Mouse (Mus musculus) MEL (cell line): ENCODE results near the gene Trpm3.

Experiments used
- CTCF ChIP-seq, 3 experiments: IDR thresholded peaks in 2 of 3; conservative IDR thresholded peaks in 1 of 3; 2 replicates each; pipeline ENCODE4 v1.5.1; 2011 to 2012; ENCODE audit warnings: low read length in 3 of 3, low read depth in 2 of 3, mild to moderate bottlenecking in 2 of 3, improper control_type of control experiment in 1 of 3, inconsistent platforms in 1 of 3, mixed read lengths in 1 of 3, moderate library complexity in 1 of 3; ENCODE audit not compliant: control insufficient read depth in 1 of 3, insufficient read depth in 1 of 3, poor library complexity in 1 of 3, severe bottlenecking in 1 of 3
- E2F4 ChIP-seq: IDR thresholded peaks from 2 replicates; pipeline ENCODE4 v1.6.1; 2011; ENCODE audit warnings: low read depth, low read length, improper control_type of control experiment, borderline replicate concordance
- ELF1 ChIP-seq: IDR thresholded peaks from 2 replicates; pipeline ENCODE4 v1.6.1; 2014; ENCODE audit warnings: low read depth, mild to moderate bottlenecking, inconsistent platforms, low read length, improper control_type of control experiment, moderate library complexity
- EP300 ChIP-seq, 2 experiments: IDR thresholded peaks; 2 replicates each; pipeline ENCODE4 v1.6.1; 2011; ENCODE audit warnings: improper control_type of control experiment in 2 of 2, low read length in 2 of 2, low read depth in 1 of 2, mild to moderate bottlenecking in 1 of 2
- GATA1 ChIP-seq: IDR thresholded peaks from 2 replicates; pipeline ENCODE4 v1.6.1; 2011; ENCODE audit warnings: low read depth, low read length, improper control_type of control experiment
- HCFC1 ChIP-seq: IDR thresholded peaks from 2 replicates; pipeline ENCODE4 v1.6.1; 2012; ENCODE audit warnings: low read depth, mild to moderate bottlenecking, inconsistent platforms, low read length, improper control_type of control experiment, moderate library complexity
- JUND ChIP-seq: IDR thresholded peaks from 2 replicates; pipeline ENCODE4 v1.6.1; 2011; ENCODE audit warnings: low read depth, mild to moderate bottlenecking, improper control_type of control experiment, low read length
- NRF1 ChIP-seq: IDR thresholded peaks from 2 replicates; pipeline ENCODE4 v1.6.1; 2014; ENCODE audit warnings: low read depth, mild to moderate bottlenecking, inconsistent platforms, low read length, improper control_type of control experiment, moderate library complexity; ENCODE audit not compliant: poor library complexity, insufficient read depth, severe bottlenecking
- POLR2A ChIP-seq, 2 experiments: IDR thresholded peaks; 2 replicates each; pipeline ENCODE4 v1.6.1; 2011 to 2012; ENCODE audit warnings: low read length in 2 of 2, mild to moderate bottlenecking in 2 of 2, control low read depth in 1 of 2, improper control_type of control experiment in 1 of 2, low read depth in 1 of 2, moderate library complexity in 1 of 2; ENCODE audit not compliant: control insufficient read depth in 1 of 2, insufficient read depth in 1 of 2, poor library complexity in 1 of 2
- POLR2AphosphoS2 ChIP-seq: IDR thresholded peaks from 2 replicates; pipeline ENCODE4 v1.6.1; 2011; ENCODE audit warnings: low read length, improper control_type of control experiment
- TAL1 ChIP-seq: IDR thresholded peaks from 2 replicates; pipeline ENCODE4 v1.6.1; 2012; ENCODE audit warnings: mild to moderate bottlenecking, inconsistent platforms, low read length, moderate library complexity, mixed read lengths
- TCF12 ChIP-seq: IDR thresholded peaks from 2 replicates; pipeline ENCODE4 v1.6.1; 2014; ENCODE audit warnings: low read depth, mild to moderate bottlenecking, inconsistent platforms, low read length, improper control_type of control experiment, moderate library complexity

DNA sequence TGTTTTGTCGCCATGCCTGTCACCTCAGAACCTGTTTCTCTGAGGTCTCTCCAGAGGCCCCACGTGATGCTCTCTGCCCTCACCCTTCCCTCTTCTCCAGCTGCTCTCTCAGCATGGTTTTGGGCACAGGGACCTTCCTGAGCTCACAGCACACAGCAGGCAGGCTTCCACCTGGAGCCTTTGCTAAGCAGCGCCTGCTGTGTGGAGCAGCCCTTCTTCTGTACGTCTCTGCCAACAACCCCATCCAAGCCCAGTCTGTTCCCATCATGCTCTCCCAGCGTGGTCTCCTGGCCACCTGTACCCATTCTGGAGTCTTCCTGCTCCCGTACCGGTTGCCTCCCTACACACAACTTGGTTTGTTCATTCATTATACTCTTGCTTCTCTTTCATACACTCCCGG, 823.9 kb downstream of the Trpm3 start:
- no peak for TF ChIP-seq ELF1
- no peak for TF ChIP-seq E2F4
- TF ChIP-seq POLR2A (IDR thresholded peaks at IDR 0.05; ENCODE audit: control insufficient read depth in 1 of 2, insufficient read depth in 1 of 2, low read depth in 1 of 2, low read length in 2 of 2, poor library complexity in 1 of 2): no peak
- TF ChIP-seq TCF12: no peak
- no peak for TF ChIP-seq POLR2AphosphoS2
- no peak for TF ChIP-seq EP300 (IDR thresholded peaks at IDR 0.05; ENCODE audit: low read depth in 1 of 2, low read length in 2 of 2)
- no peak for TF ChIP-seq CTCF (IDR thresholded peaks at IDR 0.05 in 2 of 3, conservative IDR thresholded peaks at IDR 0.05 in 1 of 3; ENCODE audit: control insufficient read depth in 1 of 3, insufficient read depth in 1 of 3, low read depth in 2 of 3, low read length in 3 of 3, poor library complexity in 1 of 3, severe bottlenecking in 1 of 3)
- no peak for TF ChIP-seq HCFC1
- no peak for TF ChIP-seq TAL1
- TF ChIP-seq JUND: no peak
- TF ChIP-seq NRF1: no peak
- no peak for TF ChIP-seq GATA1
